Mouse (Mus musculus) midbrain, embryonic 11.5 days (tissue): ENCODE measurements around the gene Slc9a4. TPM values are rescaled to one million over a fixed set of nuclear protein-coding genes. Genes with fewer than 3 reads are reported as not detected.
"Not testable (repeated sequence)": the region's sequence is repeated elsewhere in the genome, so short reads cannot be mapped to it uniquely, and the experiment has no call there.

ENCODE experiments used
- ATAC-seq: fragments of 200-750 bp; cut with Nextera tagmentation; 2 replicates; pipeline ENCODE4 v1.8.0; 2017; ENCODE audit warnings: moderate TSS enrichment, moderate library complexity; ENCODE audit not compliant: low FRiP score
- DNase-seq: peaks from one replicate; pipeline ENCODE4 v3.0.0; 2015; ENCODE audit warnings: low spot score; ENCODE audit errors: missing footprints
- H3K27ac ChIP-seq: fragments of 300-500 bp; sonication (generic); 2 replicates; pipeline ENCODE4 v1.5.1; 2014; ENCODE audit warnings: low read depth, low read length
- H3K27me3 ChIP-seq: fragments of 300-500 bp; sonication (generic); 2 replicates; pipeline ENCODE4 v1.6.1; 2014; ENCODE audit warnings: mild to moderate bottlenecking, low read length, moderate library complexity, mixed read lengths; ENCODE audit not compliant: control insufficient read depth, insufficient read depth
- H3K36me3 ChIP-seq: fragments of 300-500 bp; sonication (generic); 2 replicates; pipeline ENCODE4 v1.6.1; 2014; ENCODE audit warnings: mild to moderate bottlenecking, low read length, moderate library complexity, mixed read lengths; ENCODE audit not compliant: control insufficient read depth, insufficient read depth
- H3K4me1 ChIP-seq: fragments of 300-500 bp; sonication (generic); 2 replicates; pipeline ENCODE4 v1.6.1; 2014; ENCODE audit warnings: low read length; ENCODE audit not compliant: control insufficient read depth, insufficient read depth
- H3K4me2 ChIP-seq: fragments of 300-500 bp; sonication (generic); 2 replicates; pipeline ENCODE4 v1.6.1; 2014; ENCODE audit warnings: mild to moderate bottlenecking, moderate library complexity
- H3K4me3 ChIP-seq: fragments of 300-500 bp; sonication (generic); 2 replicates; pipeline ENCODE4 v1.5.1; 2014; ENCODE audit warnings: low read depth, low read length
- H3K9ac ChIP-seq: fragments of 300-500 bp; sonication (generic); 2 replicates; pipeline ENCODE4 v1.6.1; 2014; ENCODE audit warnings: low read length
- H3K9me3 ChIP-seq: fragments of 300-500 bp; sonication (generic); 2 replicates; pipeline ENCODE4 v1.6.1; 2016; ENCODE audit warnings: low read length; ENCODE audit not compliant: control insufficient read depth
- WGBS: fragments of 180-500 bp; shearing (Covaris S2); extraction: QIAGEN DNeasy Blood & Tissue Kit; methylation state at CpG from one replicate; pipeline ENCODE4 v1.1.7; 2014; 5-methylcytosine and 5-hydroxymethylcytosine counted together
- polyA plus RNA-seq: library from polyadenylated mRNA; unstranded; fragments of >200 nt; fragmentation: Nextera tagmentation; extraction: Ambion mirVana; gene quantifications from 2 replicates; pipeline ENCODE4 v1.2.1, GENCODE M21; 2014

Gene Slc9a4
- polyA plus RNA-seq, 1 experiment from 2014 or later: not detected

- no peaks in the 10 kb centered on the region for H3K27me3 ChIP-seq
- no peak overlapping the region for H3K9ac ChIP-seq
- H3K9me3 ChIP-seq: no peaks in the 10 kb centered on the region
- no peaks in the 10 kb centered on the region for H3K36me3 ChIP-seq
- no peak overlapping the region for H3K27ac ChIP-seq
- 72% methylated on average over 9 of the region's 9 CpGs for WGBS
- ATAC-seq (no peak), DNase-seq (no peak)
- H3K4me3 ChIP-seq: no peak overlapping the region
- no peaks in the 10 kb centered on the region for H3K4me1 ChIP-seq
- no peak overlapping the region for H3K4me2 ChIP-seq
Observed at GRCm38 (mm10) chr1:40659496-40659895, 79.6 kb downstream of the Slc9a4 start.

DNA sequence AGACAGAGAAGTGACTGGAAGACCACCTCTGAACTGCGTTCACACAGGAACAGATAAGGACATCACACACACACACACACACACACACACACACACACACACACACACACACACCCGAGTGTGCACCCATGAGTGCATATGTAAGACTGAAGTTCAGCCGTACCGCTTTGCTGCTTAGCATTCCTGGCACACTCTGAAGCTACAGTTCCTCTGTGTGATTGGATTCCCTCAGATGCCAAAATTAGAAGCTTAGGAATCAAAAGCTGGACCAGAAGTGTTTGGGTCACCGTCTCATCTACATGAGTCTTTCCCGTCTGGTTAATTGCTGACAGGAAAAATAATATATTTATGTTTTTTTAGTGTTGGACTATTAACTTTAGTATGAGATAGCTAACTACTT is 81.0 kb downstream of the Slc9a4 start:
- no peaks in the 10 kb centered on the region for H3K27me3 ChIP-seq
- no peak overlapping the region for H3K4me2 ChIP-seq
- DNase-seq (no peak), ATAC-seq (no peak)
- H3K9me3 ChIP-seq: no peaks in the 10 kb centered on the region
- no peak overlapping the region for H3K9ac ChIP-seq
- WGBS: 88% methylated on average over 6 of the region's 6 CpGs
- no peak overlapping the region for H3K27ac ChIP-seq
- H3K4me3 ChIP-seq: no peak overlapping the region
- H3K36me3 ChIP-seq: no peaks in the 10 kb centered on the region
- H3K4me1 ChIP-seq: no peaks in the 10 kb centered on the region

GRCm38 (mm10) chr1:40665401-40666370 is 85.8 kb downstream of the Slc9a4 start:
- ATAC-seq: no peak
- Histone ChIP-seq H3K4me2 (no peak overlapping the region), H3K9ac (no peak overlapping the region), H3K4me3 (no peak overlapping the region), H3K27ac (no peak overlapping the region), H3K4me1 (no peaks in the 10 kb centered on the region), H3K36me3 (no peaks in the 10 kb centered on the region), H3K9me3 (no peaks in the 10 kb centered on the region), H3K27me3 (no peaks in the 10 kb centered on the region)
- 40% methylated on average over 12 of the region's 12 CpGs for WGBS
- DNase-seq: no peak

- H3K9ac ChIP-seq, DNase-seq, H3K4me1 ChIP-seq, H3K27ac ChIP-seq, H3K4me2 ChIP-seq, H3K27me3 ChIP-seq, H3K4me3 ChIP-seq, H3K9me3 ChIP-seq, ATAC-seq, H3K36me3 ChIP-seq: not testable (repeated sequence)
- WGBS: 25% methylated on average over 3 of the region's 3 CpGs
Observed at GRCm38 (mm10) chr1:40667442-40667841, 87.6 kb downstream of the Slc9a4 start.

DNA sequence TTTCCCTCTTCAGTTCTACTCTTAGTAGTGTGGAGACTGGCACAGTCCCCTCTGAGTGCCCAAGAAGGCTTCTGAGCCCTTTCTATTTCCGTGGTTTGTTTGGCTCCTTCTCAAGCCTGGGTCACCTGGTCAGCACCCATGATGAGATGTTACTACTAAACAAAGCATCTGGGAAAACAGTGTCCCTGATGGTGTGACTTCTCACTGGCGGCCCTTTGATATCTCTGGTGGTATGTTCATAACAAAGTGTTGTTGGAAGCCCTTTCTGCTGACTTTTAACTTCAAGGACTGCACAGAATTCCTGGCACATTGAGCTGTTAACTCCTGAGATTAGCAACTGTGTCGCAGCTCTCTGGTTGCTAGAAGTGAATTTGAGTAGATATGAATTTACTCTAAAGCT is 90.1 kb downstream of the Slc9a4 start:
- no peaks in the 10 kb centered on the region for H3K36me3 ChIP-seq
- no peak overlapping the region for H3K9ac ChIP-seq
- 84% methylated on average over 3 of the region's 3 CpGs for WGBS
- H3K4me1 ChIP-seq: no peaks in the 10 kb centered on the region
- H3K4me3 ChIP-seq: no peak overlapping the region
- H3K4me2 ChIP-seq: no peak overlapping the region
- no peaks in the 10 kb centered on the region for H3K9me3 ChIP-seq
- no peak for ATAC-seq
- H3K27ac ChIP-seq: no peak overlapping the region
- no peak for DNase-seq
- no peaks in the 10 kb centered on the region for H3K27me3 ChIP-seq

DNA sequence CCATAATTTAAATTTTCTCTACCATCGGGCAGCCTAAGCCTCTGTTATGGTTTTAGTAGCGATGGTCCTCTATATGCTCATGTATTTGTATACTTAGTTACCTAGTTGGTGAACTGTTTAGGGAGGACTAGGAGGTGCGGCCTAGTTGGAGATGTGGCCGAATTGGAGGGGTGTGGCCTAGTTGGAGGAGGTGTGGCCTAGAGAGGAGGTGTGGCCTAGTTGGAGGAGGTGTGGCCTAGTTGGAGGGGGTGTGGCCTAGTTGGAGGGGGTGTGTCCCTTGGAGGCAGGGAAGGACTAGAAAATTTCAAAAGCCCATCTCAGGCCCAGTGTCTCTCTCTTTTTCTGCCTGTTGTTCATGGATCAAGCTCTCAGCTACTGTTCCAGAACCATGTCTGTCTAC is 91.6 kb downstream of the Slc9a4 start:
- no peaks in the 10 kb centered on the region for H3K9me3 ChIP-seq
- no peak overlapping the region for H3K4me2 ChIP-seq
- no peak for DNase-seq
- H3K27me3 ChIP-seq: no peaks in the 10 kb centered on the region
- no peaks in the 10 kb centered on the region for H3K4me1 ChIP-seq
- no peak overlapping the region for H3K9ac ChIP-seq
- H3K27ac ChIP-seq: no peak overlapping the region
- no peak overlapping the region for H3K4me3 ChIP-seq
- no peak for ATAC-seq
- no peaks in the 10 kb centered on the region for H3K36me3 ChIP-seq
- WGBS: 88% methylated on average over 4 of the region's 4 CpGs

DNA sequence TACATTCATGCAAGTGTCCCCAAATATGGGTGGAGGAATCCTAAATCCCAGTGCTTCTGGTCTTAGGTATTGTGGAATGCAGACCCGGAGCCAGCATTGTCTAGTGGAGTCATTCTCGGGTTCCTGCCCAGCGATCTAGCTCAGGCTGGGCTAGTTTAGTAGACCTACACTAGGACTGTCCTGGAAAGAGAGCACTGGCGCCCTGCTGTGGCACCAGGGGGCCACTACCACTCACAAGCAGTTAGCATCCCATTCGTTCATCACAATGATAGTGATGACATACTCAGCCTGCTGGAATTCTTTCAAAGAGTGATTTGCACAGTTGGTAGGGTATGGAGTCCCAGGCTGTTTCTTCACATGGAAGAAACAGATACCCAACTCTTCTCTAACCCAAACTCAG is 97.4 kb downstream of the Slc9a4 start:
- ATAC-seq: no peak

More for the DNA sequence above, 97.4 kb downstream of the Slc9a4 start:
- 48% methylated on average over 5 of the region's 5 CpGs for WGBS
- Histone ChIP-seq H3K4me3 (no peak overlapping the region), H3K9ac (no peak overlapping the region), H3K9me3 (no peaks in the 10 kb centered on the region), H3K4me1 (peaks cover 6% of the 10 kb centered on the region), H3K27me3 (peaks cover 32% of the 10 kb centered on the region), H3K36me3 (no peaks in the 10 kb centered on the region), H3K27ac (no peak overlapping the region), H3K4me2 (no peak overlapping the region)
- DNase-seq: no peak

Other genes with a start within 250 kb of the Slc9a4 start
- 0.11 TPM in 1 of 2 replicates, not detected in the other for gene Il1rl1, start 150.5 kb upstream of the Slc9a4 start, polyA plus RNA-seq
- 0.04 TPM in 1 of 2 replicates, not detected in the other for gene Il18r1, start 114.5 kb upstream of the Slc9a4 start, polyA plus RNA-seq
- gene Il18rap, start 64.7 kb upstream of the Slc9a4 start, polyA plus RNA-seq: 0.15 TPM in 1 of 2 replicates, not detected in the other
- 0.11 TPM in 1 of 2 replicates, not detected in the other for gene Slc9a2, start 100.5 kb downstream of the Slc9a4 start, polyA plus RNA-seq
- gene Mfsd9, start 210.6 kb downstream of the Slc9a4 start, polyA plus RNA-seq: 3.0 and 4.0 TPM in 2 replicates
- 0.11 TPM in 1 of 2 replicates, not detected in the other for gene Tmem182, start 225.5 kb downstream of the Slc9a4 start, polyA plus RNA-seq